Mouse (Mus musculus) heart, postnatal 0 days (tissue): Measurements from ENCODE around the gene Lmnb2. TPM values are rescaled to one million over a fixed set of nuclear protein-coding genes. Genes with fewer than 3 reads are reported as not detected.

Experiments used
- ATAC-seq: fragments of 200-750 bp; cut with Nextera tagmentation; 2 replicates; pipeline ENCODE4 v1.8.0; 2017; ENCODE audit warnings: low read depth, moderate number of reproducible peaks, moderate library complexity; ENCODE audit not compliant: insufficient read depth
- DNase-seq: peaks from one replicate; pipeline ENCODE4 v3.0.0-alpha.2; 2016; ENCODE audit warnings: low spot score
- H3K27ac ChIP-seq: fragments of 300-500 bp; sonication (generic); 2 replicates; pipeline ENCODE4 v1.5.1; 2014; ENCODE audit warnings: low read depth, mild to moderate bottlenecking
- H3K27me3 ChIP-seq: fragments of 300-500 bp; sonication (generic); 2 replicates; pipeline ENCODE4 v1.6.1; 2014; ENCODE audit warnings: low read length, mixed read lengths; ENCODE audit not compliant: control insufficient read depth, insufficient read depth
- H3K36me3 ChIP-seq: fragments of 300-500 bp; sonication (generic); replicated peaks from 2 replicates; pipeline ENCODE4 v1.6.1; 2014; ENCODE audit warnings: low read length, mixed read lengths; ENCODE audit not compliant: control insufficient read depth, insufficient read depth
- H3K4me1 ChIP-seq: fragments of 300-500 bp; sonication (generic); 2 replicates; pipeline ENCODE4 v1.6.1; 2014; ENCODE audit warnings: antibody characterized with exemption; ENCODE audit not compliant: control insufficient read depth, insufficient read depth
- H3K4me2 ChIP-seq: fragments of 300-500 bp; sonication (generic); 2 replicates; pipeline ENCODE4 v1.6.1; 2014; ENCODE audit warnings: low read depth, mild to moderate bottlenecking, low read length, moderate library complexity
- H3K4me3 ChIP-seq: fragments of 300-500 bp; sonication (generic); 2 replicates; pipeline ENCODE4 v1.5.1; 2014; ENCODE audit warnings: low read depth, low read length
- H3K9ac ChIP-seq: fragments of 300-500 bp; sonication (generic); replicated peaks from 2 replicates; pipeline ENCODE4 v1.6.1; 2014; ENCODE audit warnings: low read depth, low read length, mixed read lengths
- H3K9me3 ChIP-seq: fragments of 300-500 bp; sonication (generic); replicated peaks from 2 replicates; pipeline ENCODE4 v1.6.1; 2016; ENCODE audit warnings: low read length; ENCODE audit not compliant: control insufficient read depth
- CTCF ChIP-seq: IDR thresholded peaks from 2 replicates; pipeline ENCODE4 v1.5.1; 2016; ENCODE audit warnings: antibody characterized with exemption, control low read depth, low read depth
- EP300 ChIP-seq: IDR thresholded peaks from 2 replicates; pipeline ENCODE4 v1.6.1; 2016; ENCODE audit warnings: antibody characterized with exemption, low read depth
- WGBS: fragments of 180-500 bp; shearing (Covaris S2); extraction: QIAGEN DNeasy Blood & Tissue Kit; methylation state at CpG from one replicate; pipeline ENCODE4 v1.1.7; 2014; 5-methylcytosine and 5-hydroxymethylcytosine counted together
- polyA plus RNA-seq: library from polyadenylated mRNA; unstranded; fragments of >200 nt; fragmentation: Nextera tagmentation; extraction: Ambion mirVana; gene quantifications from 2 replicates; pipeline ENCODE4 v1.2.1, GENCODE M21; 2015
- total RNA-seq: library from RNA; depleted of rRNA; stranded (reverse); fragments of >200 nt; gene quantifications from 2 replicates; pipeline ENCODE4 v1.2.3, GENCODE M21; 2014; ENCODE audit warnings: low replicate concordance

Lmnb2 gene
- total and polyA plus RNA-seq, 2 experiments from 2014 or later, result 9.1 to 13.9 TPM

- Histone ChIP-seq H3K4me3 (no peak overlapping the region), H3K27ac (no peak overlapping the region), H3K27me3 (no peaks in the 10 kb centered on the region), H3K36me3 (no peaks in the 10 kb centered on the region), H3K9me3 (no peaks in the 10 kb centered on the region), H3K4me2 (peak overlapping the region; percentile 72; the same call in 1 of the 2 replicates), H3K4me1 (peaks cover 72% of the 10 kb centered on the region), H3K9ac (no peak overlapping the region)
- WGBS, result 41% methylated on average over 3 of the region's 3 CpGs
- DNase-seq (no peak), ATAC-seq (no peak)
- TF ChIP-seq CTCF, result no peak
- TF ChIP-seq EP300, result no peak
Observed at GRCm38 (mm10) chr10:80935241-80935640, 17.2 kb upstream of the Lmnb2 start.

DNA sequence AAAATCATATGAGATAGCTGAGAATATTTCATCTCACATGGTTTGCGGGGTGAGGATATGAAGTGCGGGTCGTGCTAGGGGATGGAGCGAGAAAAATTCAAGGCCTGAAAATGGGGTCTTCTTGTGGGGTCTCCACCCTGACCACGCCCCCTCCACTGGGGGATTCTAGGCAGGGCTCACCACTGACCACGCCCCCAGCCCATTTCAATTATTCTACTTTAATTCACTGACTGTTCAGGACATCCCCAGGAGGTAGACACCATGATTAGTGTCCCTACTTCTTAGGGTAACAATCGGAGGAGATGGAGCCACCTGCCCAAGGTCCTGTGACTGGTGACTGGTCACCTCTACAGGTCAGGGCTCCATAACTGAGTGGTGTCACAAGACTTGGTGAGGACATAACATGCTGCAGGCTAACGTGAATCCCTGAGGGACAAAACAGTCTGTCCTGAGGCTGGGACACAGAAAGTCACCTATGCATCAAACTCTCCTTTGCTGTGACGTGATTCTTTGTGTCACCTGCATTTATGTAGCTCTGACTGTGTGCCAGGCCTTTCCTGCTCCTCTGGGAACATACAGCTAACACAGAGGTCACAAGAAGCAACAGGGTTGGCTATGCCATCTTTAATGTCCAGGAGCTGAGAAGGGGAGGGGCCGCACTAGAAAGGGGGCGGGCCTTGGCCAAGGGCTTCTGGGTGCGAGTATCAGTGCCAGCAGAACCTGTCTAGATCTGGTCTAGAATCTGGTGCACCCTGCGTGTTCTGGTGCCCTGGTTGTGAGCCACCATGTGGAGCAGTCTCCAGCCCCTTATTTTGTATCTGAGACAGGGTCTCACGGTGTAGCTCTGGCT lies 16.3 kb upstream of the Lmnb2 start:
- no peak overlapping the region for H3K27ac ChIP-seq
- no peak overlapping the region for H3K4me2 ChIP-seq

GRCm38 (mm10) chr10:80933421-80933979 lies 15.5 kb upstream of the Lmnb2 start:
- no peak for DNase-seq
- ATAC-seq, result no peak
- H3K9me3 ChIP-seq, result no peaks in the 10 kb centered on the region
- no peak overlapping the region for H3K27ac ChIP-seq
- H3K36me3 ChIP-seq, result no peaks in the 10 kb centered on the region
- no peaks in the 10 kb centered on the region for H3K27me3 ChIP-seq
- H3K4me3 ChIP-seq, result peak overlapping the region; percentile 66; the same call in 1 of the 2 replicates
- peak overlapping the region; percentile 76 for H3K4me2 ChIP-seq
- H3K9ac ChIP-seq, result no peak overlapping the region
- TF ChIP-seq EP300, result no peak
- H3K4me1 ChIP-seq, result peaks cover 62% of the 10 kb centered on the region
- 6% methylated on average over 21 of the region's 21 CpGs for WGBS

More for the DNA sequence above, 16.3 kb upstream of the Lmnb2 start:
- Histone ChIP-seq H3K4me1 (peaks cover 65% of the 10 kb centered on the region), H3K27me3 (no peaks in the 10 kb centered on the region), H3K36me3 (no peaks in the 10 kb centered on the region), H3K9me3 (no peaks in the 10 kb centered on the region), H3K4me3 (no peak overlapping the region), H3K9ac (no peak overlapping the region)
- TF ChIP-seq CTCF (no peak), EP300 (no peak)
- DNase-seq, result no peak
- 63% methylated on average over 14 of the region's 14 CpGs for WGBS
- ATAC-seq, result no peak

DNA sequence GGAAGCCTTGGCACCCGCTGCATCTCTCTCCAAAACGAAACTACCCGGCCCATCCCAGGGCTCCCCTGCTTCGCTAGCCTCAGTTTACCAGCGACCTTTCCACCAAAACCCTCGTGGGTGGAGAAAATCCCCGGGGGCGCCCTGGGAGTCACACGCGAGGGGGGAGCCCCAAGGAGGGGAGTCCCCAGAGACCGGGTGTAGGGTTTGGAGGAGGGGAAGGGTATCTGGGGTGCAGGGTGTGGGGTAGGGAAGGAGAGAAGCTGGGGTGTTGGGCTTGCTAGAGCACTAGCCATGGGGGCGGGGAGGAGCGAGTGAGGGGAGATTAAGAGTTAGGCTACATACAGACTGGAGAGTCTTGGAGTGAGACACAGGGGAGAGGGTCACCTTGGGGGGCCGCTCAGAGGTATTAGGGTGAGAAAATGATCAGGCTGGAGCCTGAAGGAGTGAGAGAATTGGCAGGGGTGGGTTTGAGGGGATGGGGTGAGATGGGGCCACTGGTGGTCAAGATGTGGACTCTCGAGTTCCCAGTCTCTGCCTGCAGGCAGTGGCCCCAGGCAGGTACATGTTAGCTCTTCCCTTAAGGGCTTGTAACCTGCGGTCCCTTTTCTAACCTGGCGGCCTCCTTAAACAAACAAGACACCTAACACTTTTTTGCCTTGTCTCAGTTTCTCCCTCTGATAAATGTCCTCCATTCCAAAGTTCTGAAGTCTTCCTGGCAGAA lies 14.8 kb upstream of the Lmnb2 start:
- Histone ChIP-seq H3K4me2 (peak overlapping the region; percentile 76), H3K9ac (peak overlapping the region; percentile 48), H3K4me3 (peak overlapping the region; percentile 66), H3K4me1 (peaks cover 55% of the 10 kb centered on the region), H3K9me3 (no peaks in the 10 kb centered on the region), H3K27me3 (no peaks in the 10 kb centered on the region), H3K36me3 (no peaks in the 10 kb centered on the region), H3K27ac (no peak overlapping the region)
- DNase-seq, result no peak
- no peak for ATAC-seq
- TF ChIP-seq CTCF (no peak), EP300 (no peak)
- WGBS, result 6% methylated on average over 17 of the region's 17 CpGs

GRCm38 (mm10) chr10:80932206-80932605 lies 14.2 kb upstream of the Lmnb2 start:
- no peak for TF ChIP-seq CTCF
- peaks cover 49% of the 10 kb centered on the region for H3K4me1 ChIP-seq
- WGBS, result 4% methylated on average over 20 of the region's 20 CpGs

More at GRCm38 (mm10) chr10:80932206-80932605, 14.2 kb upstream of the Lmnb2 start:
- ATAC-seq (no peak), DNase-seq (no peak)
- H3K4me3 ChIP-seq, result peak overlapping the region; percentile 66
- no peak overlapping the region for H3K27ac ChIP-seq
- H3K27me3 ChIP-seq, result no peaks in the 10 kb centered on the region
- no peaks in the 10 kb centered on the region for H3K36me3 ChIP-seq
- H3K9ac ChIP-seq, result peak overlapping the region; percentile 48
- H3K9me3 ChIP-seq, result no peaks in the 10 kb centered on the region
- H3K4me2 ChIP-seq, result peak overlapping the region; percentile 76
